Mouse (Mus musculus) embryonic facial prominence, embryonic 13.5 days (tissue): Measurements from ENCODE around the gene Nid1. TPM values are rescaled to one million over a fixed set of nuclear protein-coding genes. Genes with fewer than 3 reads are reported as not detected.
"Not testable (repeated sequence)": the region's sequence is repeated elsewhere in the genome, so short reads cannot be mapped to it uniquely, and the experiment has no call there.

Experiments
- ATAC-seq: fragments of 200-750 bp; cut with Nextera tagmentation; 2 replicates; pipeline ENCODE4 v1.8.0; 2017; ENCODE audit warnings: low read depth; ENCODE audit not compliant: insufficient number of reproducible peaks, insufficient read depth, low FRiP score, low TSS enrichment
- H3K27ac ChIP-seq: fragments of 300-500 bp; sonication (generic); 2 replicates; pipeline ENCODE4 v1.5.1; 2015; ENCODE audit warnings: moderate library complexity, mild to moderate bottlenecking, inconsistent platforms
- H3K27me3 ChIP-seq: fragments of 300-500 bp; sonication (generic); 2 replicates; pipeline ENCODE4 v1.6.1; 2015; ENCODE audit warnings: mild to moderate bottlenecking, inconsistent platforms
- H3K36me3 ChIP-seq: fragments of 300-500 bp; sonication (generic); 2 replicates; pipeline ENCODE4 v1.6.1; 2015; ENCODE audit warnings: mild to moderate bottlenecking, inconsistent platforms
- H3K4me1 ChIP-seq: fragments of 300-500 bp; sonication (generic); 2 replicates; pipeline ENCODE4 v1.6.1; 2015; ENCODE audit warnings: inconsistent platforms
- H3K4me2 ChIP-seq: fragments of 300-500 bp; sonication (generic); 2 replicates; pipeline ENCODE4 v1.6.1; 2015; ENCODE audit warnings: moderate library complexity, mild to moderate bottlenecking, inconsistent platforms
- H3K4me3 ChIP-seq: fragments of 300-500 bp; sonication (generic); 2 replicates; pipeline ENCODE4 v1.5.1; 2015; ENCODE audit warnings: mild to moderate bottlenecking, inconsistent platforms
- H3K9ac ChIP-seq: fragments of 300-500 bp; sonication (generic); 2 replicates; pipeline ENCODE4 v1.6.1; 2015; ENCODE audit warnings: mild to moderate bottlenecking, inconsistent platforms
- H3K9me3 ChIP-seq: fragments of 300-500 bp; sonication (generic); 2 replicates; pipeline ENCODE4 v1.6.1; 2016; ENCODE audit warnings: inconsistent platforms
- WGBS: fragments of 180-500 bp; shearing (Covaris S2); methylation state at CpG from one replicate; pipeline ENCODE4 v1.1.7; 2015; ENCODE audit warnings: mixed read lengths; 5-methylcytosine and 5-hydroxymethylcytosine counted together
- polyA plus RNA-seq: library from polyadenylated mRNA; unstranded; fragments of >200 nt; fragmentation: Nextera tagmentation; extraction: Ambion mirVana; gene quantifications from 2 replicates; pipeline ENCODE4 v1.2.1, GENCODE M21; 2015

The Nid1 gene
- polyA plus RNA-seq, 1 experiment from 2014 or later = 45.8 TPM

DNA sequence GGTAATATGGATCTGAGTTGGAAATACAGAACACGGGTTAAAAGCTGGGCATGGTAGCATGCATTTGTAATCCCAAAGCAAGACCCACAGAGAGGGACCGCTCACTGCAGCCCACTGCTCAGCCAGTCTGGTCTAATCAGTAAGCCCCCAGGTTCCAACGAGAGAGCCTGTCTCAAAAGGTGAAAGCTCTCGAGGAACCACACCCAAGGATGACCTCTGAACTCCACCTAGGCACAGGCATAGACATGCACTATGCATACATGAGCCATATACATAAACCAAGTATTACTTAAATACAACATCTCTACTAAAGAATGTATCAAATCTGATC is 21.4 kb upstream of the Nid1 start:
- H3K4me2 ChIP-seq, H3K27ac ChIP-seq, H3K36me3 ChIP-seq, H3K4me1 ChIP-seq, H3K9me3 ChIP-seq, ATAC-seq, H3K27me3 ChIP-seq, H3K4me3 ChIP-seq, H3K9ac ChIP-seq: not testable (repeated sequence)
- 87% methylated on average over 4 of the region's 4 CpGs for WGBS

DNA sequence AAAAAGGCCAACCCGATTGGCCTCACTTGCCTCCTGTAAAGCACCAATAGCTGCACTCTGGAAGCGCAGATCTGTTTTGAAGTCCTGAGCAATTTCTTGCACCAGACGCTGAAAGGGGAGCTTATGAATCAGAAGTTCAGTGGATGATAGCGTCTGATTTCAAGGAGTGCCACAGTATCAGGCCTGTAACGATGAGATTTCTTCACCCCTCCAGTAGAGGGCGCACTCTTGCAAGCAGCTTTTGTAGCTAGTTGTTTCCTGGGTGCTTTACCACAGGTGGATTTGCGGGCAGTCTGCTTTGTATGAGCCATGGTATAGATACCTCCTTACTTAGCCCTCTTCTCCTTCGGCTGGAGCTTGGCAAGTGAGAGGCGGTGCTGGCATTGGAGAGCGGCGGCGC is 18.5 kb upstream of the Nid1 start:
- H3K9me3 ChIP-seq, H3K4me3 ChIP-seq: not testable (repeated sequence)
- WGBS = 90% methylated on average over 7 of the region's 12 CpGs

GRCm38 (mm10) chr13:13423301-13423700 is 14.1 kb upstream of the Nid1 start:
- H3K4me2 ChIP-seq, H3K36me3 ChIP-seq, H3K27me3 ChIP-seq, H3K4me3 ChIP-seq, ATAC-seq, H3K9ac ChIP-seq, H3K4me1 ChIP-seq, H3K9me3 ChIP-seq, H3K27ac ChIP-seq: not testable (repeated sequence)
- WGBS = 78% methylated on average over 2 of the region's 5 CpGs

More for the DNA sequence above, 18.5 kb upstream of the Nid1 start:
- H3K4me1 ChIP-seq, H3K27me3 ChIP-seq, ATAC-seq, H3K36me3 ChIP-seq, H3K9ac ChIP-seq, H3K27ac ChIP-seq, H3K4me2 ChIP-seq: not testable (repeated sequence)

DNA sequence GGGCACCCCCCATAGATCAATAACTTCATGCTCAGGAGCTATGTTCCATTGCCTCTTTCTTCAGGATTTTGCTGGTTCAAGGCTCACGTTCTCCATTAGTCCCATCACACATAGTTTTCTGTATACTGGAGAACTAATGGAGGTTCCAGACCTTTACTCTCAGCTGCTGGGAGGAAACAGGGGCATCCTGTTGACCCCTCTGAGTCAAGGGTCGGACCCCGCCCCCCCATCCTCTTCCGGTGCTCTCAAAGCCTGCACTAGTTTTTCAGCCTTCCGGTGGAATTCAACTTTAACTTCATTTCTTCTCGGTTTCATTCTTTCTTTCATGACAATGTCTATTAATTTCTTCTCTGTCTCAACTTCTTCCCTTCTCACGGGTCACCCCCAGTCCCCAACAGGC is 1.2 kb upstream of the Nid1 start:
- H3K27me3 ChIP-seq, H3K9me3 ChIP-seq, H3K27ac ChIP-seq, H3K36me3 ChIP-seq, H3K4me2 ChIP-seq, H3K4me3 ChIP-seq, H3K9ac ChIP-seq, H3K4me1 ChIP-seq, ATAC-seq: not testable (repeated sequence)
- WGBS = 42% methylated on average over 6 of the region's 7 CpGs

GRCm38 (mm10) chr13:13438112-13438953 is 982 bp downstream of the Nid1 start:
- WGBS = 2% methylated on average over 19 of the region's 28 CpGs
- H3K27me3 ChIP-seq, H3K9me3 ChIP-seq, H3K9ac ChIP-seq, H3K4me1 ChIP-seq, H3K27ac ChIP-seq, H3K36me3 ChIP-seq: not testable (repeated sequence)
- ATAC-seq = 0 out of 2 replicates have a peak, but pooled peaks have one; percentile 1
- Histone ChIP-seq H3K4me3 (peak overlapping the region; percentile 31), H3K4me2 (peak overlapping the region; percentile 53)

- not testable (repeated sequence) for H3K9ac ChIP-seq, H3K9me3 ChIP-seq, H3K4me3 ChIP-seq, H3K36me3 ChIP-seq, H3K4me2 ChIP-seq, ATAC-seq, H3K27me3 ChIP-seq, H3K4me1 ChIP-seq, H3K27ac ChIP-seq
- WGBS = 87% methylated on average over 5 of the region's 5 CpGs
These were observed 8.2 kb downstream of the Nid1 start for GRCm38 (mm10) chr13:13445601-13446000.

GRCm38 (mm10) chr13:13446711-13447443 is 9.5 kb downstream of the Nid1 start:
- H3K9me3 ChIP-seq, H3K27ac ChIP-seq, H3K4me2 ChIP-seq, H3K9ac ChIP-seq, H3K4me3 ChIP-seq, H3K27me3 ChIP-seq, H3K4me1 ChIP-seq, H3K36me3 ChIP-seq: not testable (repeated sequence)
- WGBS = 53% methylated on average over 4 of the region's 4 CpGs
- peak; percentile 73 for ATAC-seq

DNA sequence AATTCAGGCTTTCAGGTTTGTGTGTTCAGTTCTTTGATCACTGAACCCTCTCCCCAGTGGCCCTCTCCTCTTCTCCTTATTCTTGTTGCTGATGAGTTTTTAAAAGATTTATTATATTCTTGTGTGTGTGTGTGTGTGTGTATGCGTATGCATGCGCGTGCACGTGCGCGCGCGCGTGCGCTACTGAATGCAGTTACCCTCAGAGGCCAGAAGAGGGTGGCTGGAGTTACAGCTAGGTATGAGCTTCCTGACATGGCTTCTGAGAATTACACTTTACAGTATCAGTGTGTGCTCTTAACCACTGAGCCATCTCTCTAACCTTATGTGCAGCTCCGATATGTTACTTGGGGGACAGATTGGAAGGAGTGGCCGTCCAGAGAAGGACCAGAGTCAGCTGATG is 12.6 kb downstream of the Nid1 start:
- not testable (repeated sequence) for H3K36me3 ChIP-seq
- WGBS = 73% methylated on average over 12 of the region's 12 CpGs

DNA sequence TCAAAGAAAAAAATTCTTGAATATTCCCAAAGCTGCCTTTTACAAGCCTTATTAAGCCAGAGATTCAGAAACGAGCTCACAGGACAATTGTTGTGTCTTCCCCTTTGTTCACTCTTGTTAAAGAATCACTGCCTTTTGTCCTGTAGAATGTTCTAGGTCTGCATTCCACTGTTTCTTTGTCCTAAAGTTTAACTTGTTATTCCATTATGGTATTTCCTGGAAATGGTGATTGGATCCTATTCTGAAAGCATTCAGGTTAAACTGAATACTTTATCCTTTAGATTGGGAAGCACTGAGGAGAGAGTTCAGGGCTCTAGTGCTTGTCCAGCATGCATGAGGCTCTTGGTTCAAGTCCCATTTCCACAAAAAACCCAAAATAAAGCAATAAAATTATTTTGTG is 13.6 kb downstream of the Nid1 start:
- H3K36me3 ChIP-seq, H3K9ac ChIP-seq, H3K4me3 ChIP-seq, ATAC-seq, H3K9me3 ChIP-seq, H3K27me3 ChIP-seq, H3K4me2 ChIP-seq, H3K4me1 ChIP-seq, H3K27ac ChIP-seq: not testable (repeated sequence)
- 63% methylated on average over 1 of the region's 1 CpGs for WGBS

More for the DNA sequence above, 12.6 kb downstream of the Nid1 start:
- not testable (repeated sequence) for H3K4me1 ChIP-seq, H3K4me3 ChIP-seq, H3K9ac ChIP-seq, H3K27ac ChIP-seq, H3K4me2 ChIP-seq, ATAC-seq, H3K9me3 ChIP-seq, H3K27me3 ChIP-seq

GRCm38 (mm10) chr13:13453332-13453731 is 16.0 kb downstream of the Nid1 start:
- WGBS = 89% methylated on average over 6 of the region's 6 CpGs
- not testable (repeated sequence) for ATAC-seq

DNA sequence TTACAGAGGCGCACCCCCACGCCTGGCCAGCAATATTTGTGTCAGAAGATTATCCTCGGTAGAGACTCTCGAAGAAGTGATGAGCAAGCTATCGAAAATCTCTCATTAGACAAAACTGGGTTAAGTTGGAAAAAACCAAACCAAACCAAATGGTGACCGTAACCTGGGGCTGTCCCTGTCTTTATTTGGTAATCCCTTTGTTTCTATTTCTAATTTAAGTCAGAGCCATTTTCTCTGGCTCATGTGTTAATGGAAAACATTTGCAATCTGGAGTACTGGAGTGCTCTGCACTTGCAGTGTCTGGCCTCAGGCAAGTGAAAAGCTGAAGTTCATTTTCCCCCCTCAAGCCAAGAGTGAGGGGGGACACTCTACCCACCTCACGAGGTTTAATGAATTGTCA is 16.9 kb downstream of the Nid1 start:
- not testable (repeated sequence) for H3K27ac ChIP-seq, H3K9ac ChIP-seq, H3K4me2 ChIP-seq, ATAC-seq, H3K4me3 ChIP-seq, H3K9me3 ChIP-seq, H3K27me3 ChIP-seq, H3K36me3 ChIP-seq
- H3K4me1 ChIP-seq = peaks cover 13% of the 10 kb centered on the region
- WGBS = 59% methylated on average over 7 of the region's 7 CpGs

More at GRCm38 (mm10) chr13:13453332-13453731, 16.0 kb downstream of the Nid1 start:
- not testable (repeated sequence) for H3K4me2 ChIP-seq, H3K27me3 ChIP-seq, H3K27ac ChIP-seq, H3K9ac ChIP-seq, H3K4me3 ChIP-seq, H3K9me3 ChIP-seq, H3K36me3 ChIP-seq
- H3K4me1 ChIP-seq = peaks cover 12% of the 10 kb centered on the region
